Mouse (Mus musculus): ENCODE measurements around the gene Dpm2.

GRCm38 (mm10) chr2:32608141-32608777 is 37.6 kb downstream of the Dpm2 start:
- TF ChIP-seq CTCF (IDR thresholded peaks at IDR 0.05; ENCODE audit: insufficient read depth, low read length): no peak
- no peak for TF ChIP-seq POLR2A (IDR thresholded peaks at IDR 0.05; ENCODE audit: borderline replicate concordance, extremely low read depth, low read depth, low read length)

Data from lung, adult 2 months (tissue).